ENCODE assay signal across 26 mouse cellular contexts in the genomic region with DNA sequence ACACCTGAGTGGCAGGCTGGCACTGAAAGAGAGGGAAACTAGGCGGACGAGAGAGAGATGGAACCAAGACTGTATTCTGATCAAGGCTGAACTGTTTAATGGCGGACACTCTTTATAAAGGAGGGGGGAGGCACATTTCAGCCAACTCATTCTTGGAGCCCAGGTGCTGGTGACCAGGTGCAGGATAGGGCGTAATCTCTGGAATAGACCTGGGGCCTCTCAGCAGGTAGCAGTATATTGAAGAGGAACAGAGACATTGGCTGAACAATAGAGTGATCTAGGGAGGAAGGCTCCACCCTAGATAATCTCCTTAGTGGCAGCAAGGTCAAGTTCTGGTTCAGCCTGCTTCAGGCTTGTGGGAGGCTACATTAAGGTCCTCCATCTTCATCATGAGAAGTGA. TPM values are rescaled to one million over a fixed set of nuclear protein-coding genes. Genes with fewer than 3 reads are reported as not detected.
DNase-seq lines count a peak whose midpoint lies in the region; ATAC-seq and TF ChIP-seq lines count a peak whose summit lies in the region.
"Had no signal": no experiment of that assay in that cellular context is flagged by ENCODE, and none has a peak within 500 bp of the region (broad histone marks: within the 10 kb centered on the region; RNA-seq: fewer than 3 reads in every experiment).

No protein-coding gene starts in this region.

- H3K9ac ChIP-seq in ES-E14 (ENCODE audit: insufficient read depth, low read depth, low read length, poor library complexity, severe bottlenecking) = no peak overlapping the region
- H3K9ac ChIP-seq in hindbrain, embryonic 12.5 days = no peak overlapping the region
- H3K9ac ChIP-seq: embryonic facial prominence, embryonic 12.5 days; forebrain, embryonic 13.5 days; forebrain, embryonic 15.5 days; forebrain, postnatal 0 days had no signal

- 0 out of 2 replicates have a peak, but pooled peaks cover 2% of the 10 kb centered on the region for H3K9me3 ChIP-seq in ES-E14 (ENCODE audit: control insufficient read depth, insufficient read depth, low read depth, low read length)
- H3K9me3 ChIP-seq in hindbrain, embryonic 12.5 days (replicated peaks) = peaks cover 11% of the 10 kb centered on the region; the same call in 1 of the 2 replicates
- H3K9me3 ChIP-seq: forebrain, embryonic 15.5 days had no signal

- in situ Hi-C loops in ES-E14 (cut with MboI; ENCODE audit: low sequenced_read_pairs in 2 of 2, unreplicated experiment in 2 of 2) = no loop called here

- H3K36me3 ChIP-seq in ES-E14 (ENCODE audit: control insufficient read depth, insufficient read depth, low read length, poor library complexity, severe bottlenecking) = peaks cover 1% of the 10 kb centered on the region; the same call in 1 of the 2 replicates
- H3K36me3 ChIP-seq in hindbrain, embryonic 12.5 days = no peaks in the 10 kb centered on the region
- H3K36me3 ChIP-seq: embryonic facial prominence, embryonic 10.5 days; embryonic facial prominence, embryonic 12.5 days; forebrain, embryonic 15.5 days had no signal

- H3K27me3 ChIP-seq in hindbrain, embryonic 12.5 days = no peaks in the 10 kb centered on the region
- H3K27me3 ChIP-seq: embryonic facial prominence, embryonic 12.5 days; forebrain, embryonic 13.5 days; forebrain, embryonic 15.5 days; Patski had no signal

- no peak overlapping the region for H3K4me2 ChIP-seq in hindbrain, embryonic 12.5 days (replicated peaks)
- H3K4me2 ChIP-seq: embryonic facial prominence, embryonic 12.5 days; forebrain, embryonic 13.5 days; forebrain, embryonic 15.5 days had no signal

- 0 out of 2 replicates have a peak overlapping the region, but pooled peaks have one; percentile 40 for H3K27ac ChIP-seq in ES-E14 (ENCODE audit: insufficient read depth, low read depth, low read length, poor library complexity, severe bottlenecking)
- H3K27ac ChIP-seq in hindbrain, embryonic 12.5 days = no peak overlapping the region
- H3K27ac ChIP-seq: embryonic facial prominence, embryonic 10.5 days; embryonic facial prominence, embryonic 12.5 days; forebrain, embryonic 13.5 days; forebrain, embryonic 15.5 days had no signal

- no peaks in the 10 kb centered on the region for H3K4me1 ChIP-seq in ES-E14 (ENCODE audit: control insufficient read depth in 2 of 2, insufficient read depth in 2 of 2, low read length in 2 of 2, poor library complexity in 1 of 2)
- no peaks in the 10 kb centered on the region for H3K4me1 ChIP-seq in hindbrain, embryonic 12.5 days
- H3K4me1 ChIP-seq: embryonic facial prominence, embryonic 10.5 days; embryonic facial prominence, embryonic 12.5 days; forebrain, embryonic 13.5 days; forebrain, embryonic 15.5 days had no signal

- peak; percentile 76 for DNase-seq in ES-CJ7 (ENCODE audit: low read depth, low spot score)
- no peak for DNase-seq in ES-E14 (ENCODE audit: low read depth, low spot score)
- DNase-seq in ZHBTc4 (ENCODE audit: low read depth, low spot score) = peak; percentile 62
- no peak for DNase-seq in layer of hippocampus, adult 18-20 months (ENCODE audit: low spot score in 2 of 2)
- DNase-seq: adrenal gland, adult 8-10 months; adrenal gland, postnatal 14 days; adrenal gland, postnatal 36 days; cerebellum, adult 11-12 months; cerebellum, adult 2 months; cerebellum, adult 9-10 months; cerebellum, postnatal 10 days; cerebellum, postnatal 25 days; forebrain, postnatal 0 days had no signal

- 93% methylated on average over 4 of the region's 4 CpGs for WGBS in hindbrain, embryonic 12.5 days

- ATAC-seq in hindbrain, embryonic 12.5 days (ENCODE audit: low FRiP score) = no peak
- ATAC-seq: activated CD4-positive, CD25-positive, alpha-beta regulatory T cell, adult 4 months; forebrain, embryonic 13.5 days; forebrain, embryonic 15.5 days; forebrain, postnatal 0 days; Patski had no signal

- no peak overlapping the region for H3K4me3 ChIP-seq in ES-E14 (ENCODE audit: insufficient read depth in 1 of 2, low read depth in 1 of 2, low read length in 2 of 2, poor library complexity in 1 of 2, severe bottlenecking in 1 of 2)
- H3K4me3 ChIP-seq in hindbrain, embryonic 12.5 days = no peak overlapping the region
- H3K4me3 ChIP-seq: embryonic facial prominence, embryonic 10.5 days; embryonic facial prominence, embryonic 12.5 days; forebrain, embryonic 13.5 days; forebrain, embryonic 15.5 days had no signal

TF ChIP-seq in ES-E14, 5 proteins besides CTCF, POLR2A, EP300 and RAD21:
- no peak for TF ChIP-seq ZNF384 (IDR thresholded peaks at IDR 0.05; ENCODE audit: low read depth, low read length)
- TF ChIP-seq ZC3H11A (IDR thresholded peaks at IDR 0.05; ENCODE audit: borderline replicate concordance, low read depth, low read length) = no peak
- no peak for TF ChIP-seq MAFK (IDR thresholded peaks at IDR 0.05; ENCODE audit: insufficient read depth, low read depth, low read length)
- no peak for TF ChIP-seq CHD2 (IDR thresholded peaks at IDR 0.05; ENCODE audit: low read depth, low read length)
- no peak for TF ChIP-seq HCFC1 (IDR thresholded peaks at IDR 0.05; ENCODE audit: borderline replicate concordance, insufficient read depth, low read length)

RNA-seq across cellular contexts. Expression of gene Tas2r130, which starts 25.9 kb away (rescaled TPM):
- not detected in 2 replicates for total RNA-seq in ES-E14 (2012; rRNA removed)
- total RNA-seq in layer of hippocampus, adult 18-20 months (2021) = not detected
- polyA plus RNA-seq in hindbrain, embryonic 12.5 days (2016; fragmentation: Nextera tagmentation; extraction: Ambion mirVana) = not detected in 2 replicates
- total RNA-seq: adrenal gland, adult 18-20 months; adrenal gland, adult 8-10 months; adrenal gland, postnatal 14 days; adrenal gland, postnatal 36 days; forebrain, postnatal 0 days; MEL had no signal
- polyA plus RNA-seq: activated CD4-positive, CD25-positive, alpha-beta regulatory T cell, adult 4 months; C2C12; cerebellum, adult 2 months; cortical plate, adult 2 months; embryonic facial prominence, embryonic 10.5 days; embryonic facial prominence, embryonic 12.5 days; embryonic facial prominence, embryonic 14.5 days; forebrain, embryonic 11.5 days; forebrain, embryonic 13.5 days; forebrain, embryonic 15.5 days; forebrain, postnatal 0 days; Patski had no signal

RNA-seq across cellular contexts. Expression of gene Tas2r107, which starts 55.1 kb away (rescaled TPM):
- not detected in 2 replicates for total RNA-seq in ES-E14 (2012; rRNA removed)
- not detected for total RNA-seq in layer of hippocampus, adult 18-20 months (2021)
- polyA plus RNA-seq in hindbrain, embryonic 12.5 days (2016; fragmentation: Nextera tagmentation; extraction: Ambion mirVana) = not detected in 2 replicates
- total RNA-seq: adrenal gland, adult 18-20 months; adrenal gland, adult 8-10 months; adrenal gland, postnatal 14 days; adrenal gland, postnatal 36 days; forebrain, postnatal 0 days; MEL had no signal
- polyA plus RNA-seq: activated CD4-positive, CD25-positive, alpha-beta regulatory T cell, adult 4 months; C2C12; cerebellum, adult 2 months; cortical plate, adult 2 months; embryonic facial prominence, embryonic 10.5 days; embryonic facial prominence, embryonic 12.5 days; embryonic facial prominence, embryonic 14.5 days; forebrain, embryonic 11.5 days; forebrain, embryonic 13.5 days; forebrain, embryonic 15.5 days; forebrain, postnatal 0 days; Patski had no signal

Comparison
In these comparisons a context has a peak if more than half of its experiments do, and no peak if none do; other contexts are left out.
1. DNase-seq: peak in ES-CJ7 (single experiment) and ZHBTc4 (single experiment); none in ES-E14 (single experiment) and layer of hippocampus, adult 18-20 months (0 of 2).